Mouse (Mus musculus) midbrain, embryonic 15.5 days (tissue): ENCODE measurements around the gene Itm2b. TPM values are rescaled to one million over a fixed set of nuclear protein-coding genes. Genes with fewer than 3 reads are reported as not detected.

ENCODE experiments used
- ATAC-seq: fragments of 200-750 bp; cut with Nextera tagmentation; replicated peaks from 2 replicates; pipeline ENCODE4 v1.8.0; 2017; ENCODE audit warnings: moderate TSS enrichment
- H3K27ac ChIP-seq: fragments of 300-500 bp; sonication (generic); 2 replicates; pipeline ENCODE4 v1.5.1; 2015; ENCODE audit warnings: mild to moderate bottlenecking, inconsistent platforms
- H3K27me3 ChIP-seq: fragments of 300-500 bp; sonication (generic); replicated peaks from 2 replicates; pipeline ENCODE4 v1.6.1; 2015; ENCODE audit warnings: inconsistent platforms
- H3K36me3 ChIP-seq: fragments of 300-500 bp; sonication (generic); replicated peaks from 2 replicates; pipeline ENCODE4 v1.6.1; 2015; ENCODE audit warnings: inconsistent platforms
- H3K4me1 ChIP-seq: fragments of 300-500 bp; sonication (generic); 2 replicates; pipeline ENCODE4 v1.6.1; 2015; ENCODE audit warnings: inconsistent platforms
- H3K4me2 ChIP-seq: fragments of 300-500 bp; sonication (generic); 2 replicates; pipeline ENCODE4 v1.6.1; 2015; ENCODE audit warnings: inconsistent platforms, mild to moderate bottlenecking, moderate library complexity
- H3K4me3 ChIP-seq: fragments of 300-500 bp; sonication (generic); 2 replicates; pipeline ENCODE4 v1.5.1; 2015; ENCODE audit warnings: mild to moderate bottlenecking, inconsistent platforms
- H3K9ac ChIP-seq: fragments of 300-500 bp; sonication (generic); 2 replicates; pipeline ENCODE4 v1.6.1; 2015; ENCODE audit warnings: mild to moderate bottlenecking, inconsistent platforms
- H3K9me3 ChIP-seq: fragments of 300-500 bp; sonication (generic); 2 replicates; pipeline ENCODE4 v1.6.1; 2016; ENCODE audit warnings: inconsistent platforms
- WGBS: fragments of 180-500 bp; shearing (Covaris S2); methylation state at CpG from one replicate; pipeline ENCODE4 v1.1.7; 2015; ENCODE audit warnings: mixed read lengths; 5-methylcytosine and 5-hydroxymethylcytosine counted together
- polyA plus RNA-seq: library from polyadenylated mRNA; unstranded; fragments of >200 nt; fragmentation: Nextera tagmentation; extraction: Ambion mirVana; gene quantifications from 2 replicates; pipeline ENCODE4 v1.2.1, GENCODE M21; 2015

Gene Itm2b
- polyA plus RNA-seq, 1 experiment from 2014 or later: 590 TPM

DNA sequence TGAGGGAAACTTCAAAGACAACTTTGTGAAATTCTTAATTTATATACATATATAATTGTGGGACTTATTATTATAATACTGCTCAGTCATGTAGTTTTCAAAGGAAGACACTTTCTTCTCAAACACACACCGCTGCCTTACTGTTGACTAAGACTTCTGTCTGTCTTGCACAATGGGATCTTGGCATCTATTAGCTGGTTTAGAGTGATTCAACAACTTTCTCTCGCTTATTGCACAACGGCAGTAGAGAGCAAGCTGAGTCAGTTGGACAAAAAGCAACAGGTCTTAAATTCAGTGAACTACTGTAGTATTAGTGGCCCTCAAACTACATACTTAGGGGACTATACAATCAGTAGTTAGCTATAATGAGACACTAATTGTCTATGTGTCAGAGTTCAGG is 25.0 kb upstream of the Itm2b start:
- 83% methylated on average over 3 of the region's 3 CpGs for WGBS

DNA sequence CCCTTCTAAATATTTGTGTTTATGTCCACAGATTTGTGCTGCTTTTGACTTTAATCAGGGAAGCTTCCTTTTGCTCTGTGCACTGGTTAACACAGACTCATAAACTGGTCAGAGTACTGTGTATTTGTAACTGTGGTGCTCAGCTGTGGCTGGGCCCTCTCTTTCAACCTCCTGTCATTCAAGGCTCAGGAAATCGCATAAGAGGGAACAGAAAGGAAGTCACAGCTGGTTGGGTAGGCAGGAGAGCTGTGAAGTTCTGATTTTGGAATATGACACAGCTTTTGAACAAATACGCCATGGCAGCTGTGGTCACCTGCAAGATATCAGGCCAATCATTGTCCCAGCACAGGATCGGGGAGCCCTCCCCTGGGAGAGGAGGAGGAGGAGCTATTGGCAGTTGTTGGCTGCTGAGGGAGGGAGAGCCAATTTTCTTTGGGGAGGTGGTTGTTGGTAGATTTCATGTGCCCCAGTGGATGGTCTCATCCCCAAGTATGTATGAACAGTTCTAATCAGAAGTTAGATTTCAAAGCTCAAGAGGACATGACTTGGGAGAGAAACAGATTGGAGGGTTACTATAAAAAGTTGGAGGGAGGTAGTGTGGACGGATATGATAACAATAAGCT is 23.2 kb upstream of the Itm2b start:
- Histone ChIP-seq H3K9me3 (no peaks in the 10 kb centered on the region), H3K4me1 (no peaks in the 10 kb centered on the region), H3K9ac (no peak overlapping the region), H3K27me3 (no peaks in the 10 kb centered on the region), H3K27ac (no peak overlapping the region), H3K36me3 (no peaks in the 10 kb centered on the region), H3K4me3 (no peak overlapping the region), H3K4me2 (no peak overlapping the region)
- no peak for ATAC-seq
- 80% methylated on average over 4 of the region's 4 CpGs for WGBS

More for the DNA sequence above, 25.0 kb upstream of the Itm2b start:
- Histone ChIP-seq H3K4me2 (no peak overlapping the region), H3K9me3 (no peaks in the 10 kb centered on the region), H3K9ac (no peak overlapping the region), H3K27me3 (no peaks in the 10 kb centered on the region), H3K36me3 (no peaks in the 10 kb centered on the region), H3K4me1 (no peaks in the 10 kb centered on the region), H3K27ac (no peak overlapping the region), H3K4me3 (no peak overlapping the region)
- ATAC-seq: no peak

- ATAC-seq: no peak
- H3K27me3 ChIP-seq: no peaks in the 10 kb centered on the region
- no peaks in the 10 kb centered on the region for H3K36me3 ChIP-seq
- H3K27ac ChIP-seq: no peak overlapping the region
- no peak overlapping the region for H3K4me3 ChIP-seq
- H3K9ac ChIP-seq: no peak overlapping the region
- H3K4me2 ChIP-seq: no peak overlapping the region
- H3K9me3 ChIP-seq: no peaks in the 10 kb centered on the region
- WGBS: 79% methylated on average over 3 of the region's 3 CpGs
- H3K4me1 ChIP-seq: no peaks in the 10 kb centered on the region
These were observed 18.9 kb upstream of the Itm2b start for GRCm38 (mm10) chr14:73404016-73404415.

DNA sequence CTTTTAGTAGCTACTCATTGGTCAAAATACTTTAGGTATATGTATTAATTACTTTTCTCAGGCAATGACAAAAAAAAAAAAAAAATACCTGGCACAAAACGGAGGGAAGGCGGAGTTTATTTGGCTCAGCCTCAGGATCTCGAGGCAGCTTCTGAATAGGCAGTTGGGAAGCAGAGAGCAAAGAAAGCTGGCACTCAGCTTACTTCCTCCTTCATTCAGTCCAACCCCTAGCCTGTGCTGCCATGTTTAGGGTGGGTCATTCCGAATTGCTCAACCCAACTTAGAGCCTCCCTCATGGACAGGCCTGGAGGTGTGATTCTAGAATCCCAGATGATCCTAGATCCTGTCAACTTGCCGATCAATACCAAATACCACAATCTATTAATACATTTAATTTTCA is 18.3 kb upstream of the Itm2b start:
- H3K4me3 ChIP-seq: no peak overlapping the region
- no peak for ATAC-seq
- WGBS: 73% methylated on average over 5 of the region's 5 CpGs

DNA sequence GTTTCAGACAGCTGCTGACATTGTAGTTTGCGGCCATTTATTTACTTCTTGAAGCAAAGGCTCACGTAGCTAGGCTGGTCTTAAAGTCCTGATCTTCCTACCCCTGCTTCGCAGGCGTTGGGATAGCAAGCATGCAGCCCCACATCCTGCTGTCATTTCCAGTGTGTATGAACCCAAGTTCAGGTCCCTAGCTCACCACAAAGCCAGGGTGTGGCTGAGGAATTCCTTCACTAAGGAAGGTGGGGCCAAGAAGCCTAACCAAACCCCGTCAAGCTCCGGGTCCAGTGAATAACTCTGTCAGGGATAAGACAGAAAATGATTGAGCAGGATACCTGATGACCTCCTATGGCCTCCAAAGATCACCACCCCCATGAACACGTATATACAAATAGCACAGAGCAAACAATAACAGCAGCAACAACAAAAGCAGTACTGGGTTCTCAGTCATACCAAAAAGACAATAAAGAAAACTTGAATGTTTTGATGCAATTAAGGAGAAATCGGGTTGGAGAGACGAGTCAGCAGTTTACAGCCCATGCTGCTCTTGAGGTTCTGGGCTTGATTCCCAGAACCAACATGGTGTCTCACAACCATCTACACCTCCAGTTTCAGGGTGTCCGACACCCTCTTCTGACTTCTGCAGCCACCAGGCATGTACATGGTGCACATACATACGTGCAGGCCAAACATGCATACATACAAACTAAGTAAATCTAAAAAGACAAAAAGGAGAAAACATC is 17.4 kb upstream of the Itm2b start:
- 83% methylated on average over 11 of the region's 11 CpGs for WGBS
- Histone ChIP-seq H3K36me3 (no peaks in the 10 kb centered on the region), H3K9me3 (no peaks in the 10 kb centered on the region), H3K9ac (no peak overlapping the region), H3K4me1 (no peaks in the 10 kb centered on the region), H3K27me3 (no peaks in the 10 kb centered on the region), H3K27ac (no peak overlapping the region), H3K4me2 (no peak overlapping the region), H3K4me3 (no peak overlapping the region)
- no peak for ATAC-seq

More for the DNA sequence above, 18.3 kb upstream of the Itm2b start:
- Histone ChIP-seq H3K36me3 (no peaks in the 10 kb centered on the region), H3K27ac (no peak overlapping the region), H3K4me1 (no peaks in the 10 kb centered on the region), H3K9ac (no peak overlapping the region), H3K27me3 (no peaks in the 10 kb centered on the region), H3K9me3 (no peaks in the 10 kb centered on the region), H3K4me2 (no peak overlapping the region)

- Histone ChIP-seq H3K36me3 (no peaks in the 10 kb centered on the region), H3K4me1 (no peaks in the 10 kb centered on the region)
- 85% methylated on average over 3 of the region's 3 CpGs for WGBS
These were observed 16.3 kb upstream of the Itm2b start for GRCm38 (mm10) chr14:73401408-73401807.

DNA sequence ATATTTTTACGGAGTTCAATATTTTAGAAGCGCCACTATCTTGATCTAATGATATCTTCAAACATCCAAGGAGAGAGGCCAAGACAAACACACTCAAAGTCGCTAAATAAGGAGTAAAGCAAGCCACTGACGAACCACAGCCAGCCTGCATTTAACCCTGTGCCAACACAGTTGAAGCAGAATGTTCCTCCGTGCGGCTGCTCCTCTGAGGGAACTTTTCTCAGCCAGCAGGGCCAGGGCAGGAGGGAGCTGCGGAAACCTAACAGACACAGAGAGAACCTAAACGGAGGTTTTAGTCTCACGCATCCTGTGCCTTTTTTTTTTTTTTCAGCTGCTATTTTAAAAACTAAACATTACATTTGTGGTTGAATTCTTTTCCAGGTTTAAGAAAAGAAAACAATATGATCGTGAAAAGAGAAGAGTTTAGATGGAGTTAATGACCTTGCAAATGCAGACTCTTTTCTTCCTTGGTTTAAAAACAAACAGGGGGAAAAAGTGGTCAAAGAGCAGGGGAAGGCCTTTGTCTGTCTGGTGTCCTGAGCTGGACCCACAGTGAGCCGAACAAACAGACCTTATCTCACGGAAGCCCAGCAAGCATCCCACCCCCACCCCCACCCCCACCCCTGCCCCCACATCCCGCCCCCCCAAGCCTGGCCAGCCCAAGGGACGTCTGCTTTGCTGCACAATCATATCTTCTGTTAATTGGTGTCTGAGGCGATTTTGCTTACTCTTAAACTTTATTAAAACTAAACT is 15.0 kb upstream of the Itm2b start:
- 28% methylated on average over 15 of the region's 15 CpGs for WGBS
- H3K9me3 ChIP-seq: no peaks in the 10 kb centered on the region
- no peak for ATAC-seq

More at GRCm38 (mm10) chr14:73401408-73401807, 16.3 kb upstream of the Itm2b start:
- Histone ChIP-seq H3K9me3 (no peaks in the 10 kb centered on the region), H3K9ac (no peak overlapping the region), H3K4me3 (no peak overlapping the region), H3K4me2 (no peak overlapping the region), H3K27ac (no peak overlapping the region), H3K27me3 (no peaks in the 10 kb centered on the region)
- ATAC-seq: no peak

DNA sequence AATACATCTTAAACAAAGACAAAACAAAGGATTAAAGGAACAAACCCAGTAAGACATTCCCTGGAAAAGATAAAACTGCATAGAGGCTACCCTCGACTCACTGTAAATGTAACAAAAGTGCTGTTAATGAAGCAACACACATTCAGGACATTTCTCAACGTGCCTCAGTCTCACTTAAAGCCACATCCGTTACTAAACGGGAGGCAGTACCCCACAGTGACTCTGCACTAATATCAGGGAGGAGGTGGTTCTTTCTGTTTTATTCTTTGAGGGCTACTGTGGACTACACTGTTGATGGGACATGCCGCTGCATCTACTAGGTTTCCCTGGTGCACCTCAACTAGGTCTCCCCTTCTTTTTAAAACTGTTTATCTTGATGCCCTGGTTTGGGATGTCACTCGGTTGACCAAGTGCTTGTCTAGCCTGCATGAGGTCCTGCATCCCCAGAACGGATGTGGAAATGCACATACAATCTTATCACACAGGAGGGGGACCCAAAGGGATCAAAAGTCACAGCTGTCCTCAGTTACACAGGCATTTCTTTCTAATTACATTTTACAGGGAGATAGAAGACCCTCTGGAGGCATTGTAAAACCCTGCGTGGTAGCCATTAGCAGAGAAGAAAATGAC is 13.4 kb upstream of the Itm2b start:
- no peaks in the 10 kb centered on the region for H3K9me3 ChIP-seq
- WGBS: 71% methylated on average over 8 of the region's 8 CpGs
- no peaks in the 10 kb centered on the region for H3K36me3 ChIP-seq
- no peaks in the 10 kb centered on the region for H3K27me3 ChIP-seq
- no peak overlapping the region for H3K27ac ChIP-seq
- H3K4me2 ChIP-seq: no peak overlapping the region
- no peak overlapping the region for H3K4me3 ChIP-seq
- H3K9ac ChIP-seq: no peak overlapping the region
- no peak for ATAC-seq
- H3K4me1 ChIP-seq: no peaks in the 10 kb centered on the region

More for the DNA sequence above, 15.0 kb upstream of the Itm2b start:
- no peak overlapping the region for H3K27ac ChIP-seq
- no peaks in the 10 kb centered on the region for H3K27me3 ChIP-seq
- H3K4me1 ChIP-seq: no peaks in the 10 kb centered on the region
- H3K36me3 ChIP-seq: no peaks in the 10 kb centered on the region
- no peak overlapping the region for H3K9ac ChIP-seq
- no peak overlapping the region for H3K4me3 ChIP-seq
- H3K4me2 ChIP-seq: no peak overlapping the region

DNA sequence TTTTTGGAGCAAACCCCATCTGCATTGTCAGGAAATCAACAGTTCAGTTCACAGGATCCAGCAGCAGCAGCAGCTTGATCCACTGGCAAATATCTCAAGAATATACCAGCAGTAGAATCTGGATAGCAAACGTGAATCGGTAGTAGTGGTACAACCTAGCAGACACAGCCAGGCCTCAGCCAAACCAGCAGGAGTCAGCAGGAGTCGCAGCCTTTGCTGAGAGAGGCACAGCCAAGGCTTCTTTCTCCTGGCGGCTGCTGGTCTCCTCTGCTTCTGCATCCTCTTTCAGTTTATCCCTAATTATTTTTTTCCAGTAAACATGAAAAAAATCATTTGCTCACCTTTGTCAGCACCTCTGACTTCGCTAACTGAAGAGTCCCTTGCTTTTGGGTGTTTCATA is 10.7 kb upstream of the Itm2b start:
- ATAC-seq: no peak
- no peaks in the 10 kb centered on the region for H3K36me3 ChIP-seq
- 57% methylated on average over 5 of the region's 5 CpGs for WGBS
- H3K9ac ChIP-seq: no peak overlapping the region
- no peak overlapping the region for H3K4me3 ChIP-seq
- no peaks in the 10 kb centered on the region for H3K9me3 ChIP-seq
- no peaks in the 10 kb centered on the region for H3K4me1 ChIP-seq
- no peak overlapping the region for H3K27ac ChIP-seq
- no peak overlapping the region for H3K4me2 ChIP-seq
- H3K27me3 ChIP-seq: no peaks in the 10 kb centered on the region

GRCm38 (mm10) chr14:73394263-73395006 is 9.3 kb upstream of the Itm2b start:
- H3K27me3 ChIP-seq: no peaks in the 10 kb centered on the region
- ATAC-seq: no peak
- 82% methylated on average over 5 of the region's 5 CpGs for WGBS
- H3K4me2 ChIP-seq: no peak overlapping the region
- H3K36me3 ChIP-seq: no peaks in the 10 kb centered on the region
- no peak overlapping the region for H3K4me3 ChIP-seq
- no peaks in the 10 kb centered on the region for H3K9me3 ChIP-seq
- no peaks in the 10 kb centered on the region for H3K4me1 ChIP-seq
- no peak overlapping the region for H3K9ac ChIP-seq
- H3K27ac ChIP-seq: no peak overlapping the region

GRCm38 (mm10) chr14:73391457-73391856 is 6.4 kb upstream of the Itm2b start:
- Histone ChIP-seq H3K4me3 (no peak overlapping the region), H3K9ac (no peak overlapping the region), H3K27ac (no peak overlapping the region), H3K27me3 (no peaks in the 10 kb centered on the region), H3K4me2 (no peak overlapping the region), H3K36me3 (no peaks in the 10 kb centered on the region), H3K9me3 (no peaks in the 10 kb centered on the region), H3K4me1 (no peaks in the 10 kb centered on the region)
- WGBS: 80% methylated on average over 1 of the region's 1 CpGs
- ATAC-seq: no peak

DNA sequence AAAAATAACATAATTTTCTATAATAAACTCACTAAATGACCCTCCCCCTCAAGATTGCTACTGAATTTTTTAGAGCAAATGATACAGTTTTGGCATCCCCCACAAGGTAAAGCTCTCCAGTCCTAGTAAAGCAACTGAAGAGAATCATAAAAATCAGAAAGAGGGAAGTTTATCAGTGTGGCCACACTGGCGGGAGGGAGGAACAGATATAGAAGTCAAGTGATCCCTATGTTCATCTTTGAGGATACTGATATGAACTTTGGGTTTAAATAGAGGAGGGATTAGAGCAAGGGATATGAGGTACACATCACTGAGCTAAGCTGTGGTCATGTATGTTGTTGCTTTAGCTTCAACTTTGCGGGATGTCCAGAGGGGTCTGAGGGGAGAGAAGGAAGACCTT is 5.1 kb upstream of the Itm2b start:
- WGBS: 94% methylated on average over 2 of the region's 2 CpGs
- H3K4me2 ChIP-seq: no peak overlapping the region

More for the DNA sequence above, 5.1 kb upstream of the Itm2b start:
- Histone ChIP-seq H3K27ac (no peak overlapping the region), H3K4me1 (peaks cover 4% of the 10 kb centered on the region), H3K9me3 (no peaks in the 10 kb centered on the region), H3K27me3 (no peaks in the 10 kb centered on the region), H3K9ac (no peak overlapping the region), H3K36me3 (no peaks in the 10 kb centered on the region), H3K4me3 (no peak overlapping the region)
- no peak for ATAC-seq
